ENCODE assay signal across 29 mouse cellular contexts in genomic region chr11:3580306-3581084, GRCm38 (mm10). TPM values are rescaled to one million over a fixed set of nuclear protein-coding genes. Genes with fewer than 3 reads are reported as not detected.
DNase-seq lines count a peak whose midpoint lies in the region; ATAC-seq and TF ChIP-seq lines count a peak whose summit lies in the region.
"Had no signal": no experiment of that assay in that cellular context is flagged by ENCODE, and none has a peak within 500 bp of the region (broad histone marks: within the 10 kb centered on the region; RNA-seq: fewer than 3 reads in every experiment).

No protein-coding gene starts in this region.

- ATAC-seq in erythroblast, adult 5-6 weeks (replicated peaks; ENCODE audit: low FRiP score, poor library complexity, severe bottlenecking), result no peak
- ATAC-seq: activated CD4-positive, CD25-positive, alpha-beta regulatory T cell, adult 4 months; forebrain, embryonic 13.5 days; hindbrain, embryonic 16.5 days; liver, embryonic 12.5 days; liver, postnatal 0 days had no signal

- no peak for TF ChIP-seq CTCF in gastrocnemius, adult 2 months (IDR thresholded peaks at IDR 0.05)

- no peak for DNase-seq in gastrocnemius, adult 2 months
- DNase-seq in gastrocnemius, postnatal 36 days, result no peak
- peak; percentile 56 for DNase-seq in 3134 (ENCODE audit: extremely low read depth, insufficient read length, low spot score)
- peak; percentile 33 to 52 for DNase-seq in adrenal gland, adult 18-20 months (ENCODE audit: low spot score in 2 of 2)
- peak; percentile 34 for DNase-seq in adrenal gland, postnatal 25 days
- no peak for DNase-seq in retina, postnatal 1 day
- DNase-seq in natural killer cell, adult 2 months (ENCODE audit: low spot score in 2 of 2), result no peak
- DNase-seq: B cell, adult 2 months; cerebellum, adult 18-20 months; cerebellum, postnatal 14 days; heart, postnatal 10 days; kidney, adult 8-10 months; kidney, postnatal 4 days; liver, postnatal 0 days; midbrain, embryonic 14.5 days; right cerebral cortex, postnatal 4 days; thymus, adult 18-20 months; thymus, postnatal 25 days had no signal

- intact Hi-C loops in gastrocnemius, adult 2 months (cut with DNase I), result no loop called here
- intact Hi-C loops in gastrocnemius, postnatal 36 days (cut with DNase I), result no loop called here

- H3K27ac ChIP-seq in gastrocnemius, adult 2 months, result 0 out of 2 replicates have a peak overlapping the region, but pooled peaks have one; percentile 12
- H3K27ac ChIP-seq: embryonic facial prominence, embryonic 10.5 days; embryonic facial prominence, embryonic 15.5 days; forebrain, embryonic 13.5 days; heart, embryonic 13.5 days; hindbrain, embryonic 10.5 days; kidney, postnatal 0 days; liver, embryonic 12.5 days; macrophage had no signal

- H3K4me3 ChIP-seq in gastrocnemius, adult 2 months, result no peak overlapping the region
- H3K4me3 ChIP-seq: embryonic facial prominence, embryonic 10.5 days; embryonic facial prominence, embryonic 15.5 days; forebrain, embryonic 13.5 days; heart, embryonic 13.5 days; hindbrain, embryonic 10.5 days; liver, embryonic 12.5 days had no signal

RNA-seq across cellular contexts. Expression of gene Smtn, which starts 40.1 kb away (rescaled TPM):
- 100 to 1,000 TPM in 1 of 2 experiments, 10 to 100 TPM in 1; 70.3 to 119 TPM for total RNA-seq in gastrocnemius, adult 2 months (2021)
- 10 to 100 TPM; 71.9 to 78.7 TPM for total RNA-seq in gastrocnemius, postnatal 36 days (2021)
- total RNA-seq in adrenal gland, adult 18-20 months (2021), result 10 to 100 TPM; 43.8 to 52.3 TPM
- total RNA-seq in adrenal gland, postnatal 25 days (2021), result 59.6 and 67.6 TPM in 2 replicates
- total RNA-seq in erythroblast, adult 5-6 weeks (2015; ENCODE audit: low replicate concordance), result 4.2 and 13.6 TPM in 2 replicates
- 2.0 and 2.7 TPM in 2 replicates for total RNA-seq in erythroblast, adult 5-6 weeks (2017; ENCODE audit: low replicate concordance)

Comparison
In these comparisons a context has a peak if more than half of its experiments do, and no peak if none do; other contexts are left out.
1. DNase-seq: peak in 3134 (single experiment), adrenal gland, adult 18-20 months (2 of 2) and adrenal gland, postnatal 25 days (single experiment); none in gastrocnemius, adult 2 months (single experiment), gastrocnemius, postnatal 36 days (0 of 2), retina, postnatal 1 day (single experiment) and natural killer cell, adult 2 months (0 of 2).